Mouse (Mus musculus) brain, embryonic 14.5 days (tissue): Measurements from ENCODE around the gene Plekhd1. TPM values are rescaled to one million over a fixed set of nuclear protein-coding genes. Genes with fewer than 3 reads are reported as not detected.

Experiments used
- DNase-seq: peaks from one replicate; pipeline ENCODE4 v3.0.0-alpha.2; 2011; ENCODE audit warnings: low read depth
- CTCF ChIP-seq: fragments of 200-500 bp; IDR thresholded peaks from 2 replicates; pipeline ENCODE4 v1.5.1; 2012; ENCODE audit warnings: inconsistent platforms, mild to moderate bottlenecking, moderate library complexity, borderline replicate concordance; ENCODE audit not compliant: insufficient read depth, insufficient read length; ENCODE audit errors: extremely low read depth
- POLR2A ChIP-seq: fragments of 200-500 bp; IDR thresholded peaks from 2 replicates; pipeline ENCODE4 v1.6.1; 2012; ENCODE audit warnings: mild to moderate bottlenecking, inconsistent platforms, borderline replicate concordance; ENCODE audit not compliant: poor library complexity, insufficient read depth, insufficient read length, severe bottlenecking; ENCODE audit errors: extremely low read depth
- polyA plus RNA-seq: library from polyadenylated mRNA; depleted of rRNA; stranded (reverse); fragments of >200 nt; gene quantifications from 2 replicates; pipeline ENCODE4 v1.2.3, GENCODE M21; 2012; rRNA removed

Gene Plekhd1
- polyA plus RNA-seq, 1 experiment = 3.5 TPM

DNA sequence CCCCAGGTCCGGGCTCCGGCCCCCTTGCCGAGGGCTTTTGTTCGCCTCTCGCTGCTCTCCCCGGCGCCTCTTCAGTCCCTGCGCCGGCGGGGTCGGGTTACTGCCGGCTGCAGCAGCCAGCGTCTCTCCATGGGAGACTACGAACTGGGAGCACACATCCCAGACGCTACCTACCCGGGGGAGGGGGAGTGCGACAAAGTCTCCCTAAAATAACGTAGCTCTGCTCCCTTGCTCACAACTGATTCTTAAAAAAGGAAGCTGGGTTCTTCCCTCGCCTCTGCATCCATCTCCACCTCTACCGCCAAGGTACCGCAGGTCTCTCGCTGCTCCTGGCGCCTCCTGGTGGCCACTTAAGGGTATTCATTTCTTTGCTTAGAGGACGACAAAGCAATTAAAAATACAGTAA lies 68.0 kb downstream of the Plekhd1 start, which contains the start of gene Ccdc177:
TSS of gene Ccdc177 (minus strand) at position 292 of the 406 bp plus-strand sequence.
- DNase-seq = peak; percentile 97
- TF ChIP-seq POLR2A (0 out of 2 replicates have a peak, but pooled peaks have one; percentile 17), CTCF (peak; percentile 92)

DNA sequence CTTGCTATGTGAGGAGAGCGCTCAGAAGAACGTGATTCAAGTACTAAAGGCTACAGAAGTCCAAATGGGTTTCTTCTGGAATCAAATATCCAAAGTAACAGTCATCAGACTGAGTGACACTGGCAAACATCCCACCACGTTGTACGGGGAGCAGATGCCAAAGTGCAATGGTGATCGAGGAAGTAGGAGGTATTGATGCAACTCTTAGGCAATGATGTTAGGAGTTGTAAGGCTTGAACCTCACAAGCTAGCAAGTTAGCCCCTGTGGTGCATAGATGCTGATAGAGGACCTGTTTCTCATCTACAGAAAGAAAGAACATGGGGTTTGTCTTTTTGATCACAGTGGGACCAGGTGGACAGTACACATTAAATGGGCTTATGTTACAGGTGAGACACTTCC lies 70.6 kb downstream of the Plekhd1 start:
- no peak for DNase-seq
- TF ChIP-seq CTCF = no peak
- no peak for TF ChIP-seq POLR2A

DNA sequence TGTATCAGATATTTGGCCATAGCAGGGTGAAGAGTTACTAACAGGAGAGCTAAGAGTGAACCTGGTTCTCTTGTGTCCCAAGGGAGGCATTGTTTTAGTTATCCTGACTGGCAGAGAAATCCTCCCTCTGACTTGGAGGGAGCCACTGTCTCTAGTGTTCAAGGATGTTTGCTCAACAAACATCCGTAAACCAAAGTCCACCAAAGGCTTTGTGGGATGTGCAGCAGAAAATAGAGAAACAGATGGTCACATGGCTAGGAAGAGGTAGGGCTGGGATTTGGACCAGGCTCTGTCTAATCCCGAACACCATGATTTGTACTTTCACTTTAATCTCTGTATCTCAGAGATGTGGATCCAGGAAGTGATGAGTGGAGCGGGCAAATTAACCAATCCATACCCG lies 71.7 kb downstream of the Plekhd1 start:
- no peak for DNase-seq
- TF ChIP-seq POLR2A (no peak), CTCF (no peak)

DNA sequence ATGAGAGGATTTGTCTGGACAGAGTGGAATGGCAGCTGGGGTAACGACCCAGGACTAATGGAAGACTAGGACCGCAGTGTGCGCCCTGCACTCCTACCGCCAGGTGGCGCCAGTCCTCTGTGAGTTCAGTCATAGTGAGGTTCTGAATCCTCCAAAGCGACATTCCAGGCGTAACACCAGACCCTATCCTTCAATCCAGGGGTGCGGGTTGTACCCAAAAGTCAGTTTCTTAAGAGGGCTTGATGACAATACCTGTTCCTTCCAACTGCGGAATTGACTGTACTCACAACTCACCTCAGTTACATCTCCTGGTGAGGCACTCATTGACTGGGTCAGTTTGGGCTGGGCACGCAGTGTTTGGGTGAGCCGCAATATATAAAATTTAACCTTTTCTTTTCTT lies 77.3 kb downstream of the Plekhd1 start:
- DNase-seq = peak; percentile 91

More for the DNA sequence above, 77.3 kb downstream of the Plekhd1 start:
- TF ChIP-seq CTCF = peak; percentile 98
- no peak for TF ChIP-seq POLR2A

Other genes with a start within 250 kb of the Plekhd1 start
- gene Exd2, start 229.5 kb upstream of the Plekhd1 start, polyA plus RNA-seq = 54.5 and 59.5 TPM in 2 replicates
- gene Galnt16, start 174.3 kb upstream of the Plekhd1 start, polyA plus RNA-seq = 13.2 and 28.1 TPM in 2 replicates
- 33.4 and 38.2 TPM in 2 replicates for gene Slc39a9, start 48.7 kb upstream of the Plekhd1 start, polyA plus RNA-seq
- 317 and 398 TPM in 2 replicates for gene Erh, start 48.2 kb upstream of the Plekhd1 start, polyA plus RNA-seq
- gene Ccdc177, start 68.1 kb downstream of the Plekhd1 start, polyA plus RNA-seq = 13.0 and 15.3 TPM in 2 replicates
- 21.7 and 23.2 TPM in 2 replicates for gene Susd6, start 97.9 kb downstream of the Plekhd1 start, polyA plus RNA-seq